Mouse (Mus musculus) MEL (cell line): ENCODE data around the gene Oaz2. TPM values are rescaled to one million over a fixed set of nuclear protein-coding genes. Genes with fewer than 3 reads are reported as not detected.

ENCODE experiments used
- DNase-seq: peaks from one replicate; pipeline ENCODE4 v3.0.0; 2011; ENCODE audit warnings: low read depth, low spot score
- H3K27ac ChIP-seq: 2 replicates; pipeline ENCODE4 v1.5.1; 2012; ENCODE audit warnings: low read depth, mild to moderate bottlenecking, control low read depth, low read length, moderate library complexity; ENCODE audit not compliant: control insufficient read depth
- H3K27me3 ChIP-seq, 2 experiments: fragments of 150-350 bp in 1 of 2; sonication (generic) in 1 of 2; 2 replicates each; pipeline ENCODE4 v1.6.1; 2012; ENCODE audit warnings: low read length in 2 of 2, mild to moderate bottlenecking in 2 of 2, improper control_type of control experiment in 1 of 2, moderate library complexity in 1 of 2; ENCODE audit not compliant: insufficient read depth in 2 of 2, control insufficient read depth in 1 of 2
- H3K36me3 ChIP-seq, 2 experiments: 2 replicates each; pipeline ENCODE4 v1.6.1; 2012 to 2014; ENCODE audit warnings: low read length in 2 of 2, improper control_type of control experiment in 1 of 2, inconsistent platforms in 1 of 2, mild to moderate bottlenecking in 1 of 2; ENCODE audit not compliant: insufficient read depth in 2 of 2, control insufficient read depth in 1 of 2
- H3K4me1 ChIP-seq, 2 experiments: fragments of 150-350 bp in 1 of 2; sonication (generic) in 1 of 2; 2 replicates each; pipeline ENCODE4 v1.6.1; 2012; ENCODE audit warnings: low read length in 2 of 2, improper control_type of control experiment in 1 of 2, mild to moderate bottlenecking in 1 of 2; ENCODE audit not compliant: insufficient read depth in 2 of 2, control insufficient read depth in 1 of 2
- H3K4me3 ChIP-seq, 2 experiments: fragments of 150-350 bp in 1 of 2; sonication (generic) in 1 of 2; 2 replicates each; pipeline ENCODE4 v1.5.1; 2012; ENCODE audit warnings: low read depth in 2 of 2, low read length in 2 of 2, mild to moderate bottlenecking in 2 of 2, moderate library complexity in 2 of 2, control low read depth in 1 of 2, improper control_type of control experiment in 1 of 2; ENCODE audit not compliant: control insufficient read depth in 1 of 2, insufficient read depth in 1 of 2
- H3K79me2 ChIP-seq: 2 replicates; pipeline ENCODE4 v1.6.1; 2012; ENCODE audit warnings: mild to moderate bottlenecking, low read length, moderate library complexity; ENCODE audit not compliant: control insufficient read depth, poor library complexity, insufficient read depth
- H3K9ac ChIP-seq: 2 replicates; pipeline ENCODE4 v1.6.1; 2012; ENCODE audit warnings: low read depth, mild to moderate bottlenecking, control low read depth, low read length, moderate library complexity; ENCODE audit not compliant: control insufficient read depth, poor library complexity, severe bottlenecking
- H3K9me3 ChIP-seq: fragments of 150-350 bp; sonication (generic); replicated peaks from 2 replicates; pipeline ENCODE4 v1.6.1; 2012; ENCODE audit warnings: mild to moderate bottlenecking, low read length, improper control_type of control experiment, moderate library complexity; ENCODE audit not compliant: insufficient read depth
- CHD1 ChIP-seq: IDR thresholded peaks from 2 replicates; pipeline ENCODE4 v1.6.1; 2012; ENCODE audit warnings: low read depth, mild to moderate bottlenecking, inconsistent platforms, low read length, improper control_type of control experiment
- CTCF ChIP-seq, 3 experiments: IDR thresholded peaks in 2 of 3; conservative IDR thresholded peaks in 1 of 3; 2 replicates each; pipeline ENCODE4 v1.5.1; 2011 to 2012; ENCODE audit warnings: low read length in 3 of 3, low read depth in 2 of 3, mild to moderate bottlenecking in 2 of 3, improper control_type of control experiment in 1 of 3, inconsistent platforms in 1 of 3, mixed read lengths in 1 of 3, moderate library complexity in 1 of 3; ENCODE audit not compliant: control insufficient read depth in 1 of 3, insufficient read depth in 1 of 3, poor library complexity in 1 of 3, severe bottlenecking in 1 of 3
- GABPA ChIP-seq: IDR thresholded peaks from 2 replicates; pipeline ENCODE4 v1.6.1; 2012; ENCODE audit warnings: low read depth, mild to moderate bottlenecking, inconsistent platforms, low read length, improper control_type of control experiment, moderate library complexity
- JUND ChIP-seq: IDR thresholded peaks from 2 replicates; pipeline ENCODE4 v1.6.1; 2011; ENCODE audit warnings: low read depth, mild to moderate bottlenecking, improper control_type of control experiment, low read length
- MAFK ChIP-seq: IDR thresholded peaks from 2 replicates; pipeline ENCODE4 v1.6.1; 2011; ENCODE audit warnings: low read depth, mild to moderate bottlenecking, low read length, improper control_type of control experiment, borderline replicate concordance
- MAZ ChIP-seq: IDR thresholded peaks from 2 replicates; pipeline ENCODE4 v1.6.1; 2012; ENCODE audit warnings: low read depth, mild to moderate bottlenecking, inconsistent platforms, low read length, improper control_type of control experiment
- NRF1 ChIP-seq: IDR thresholded peaks from 2 replicates; pipeline ENCODE4 v1.6.1; 2014; ENCODE audit warnings: low read depth, mild to moderate bottlenecking, inconsistent platforms, low read length, improper control_type of control experiment, moderate library complexity; ENCODE audit not compliant: poor library complexity, insufficient read depth, severe bottlenecking
- RAD21 ChIP-seq: IDR thresholded peaks from 2 replicates; pipeline ENCODE4 v1.6.1; 2011; ENCODE audit warnings: mild to moderate bottlenecking, low read depth, low read length, improper control_type of control experiment
- RCOR1 ChIP-seq: IDR thresholded peaks from 2 replicates; pipeline ENCODE4 v1.6.1; 2012; ENCODE audit warnings: low read depth, mild to moderate bottlenecking, inconsistent platforms, low read length, improper control_type of control experiment
- TBP ChIP-seq: IDR thresholded peaks from 2 replicates; pipeline ENCODE4 v1.8.0; 2011; ENCODE audit warnings: low read depth, low read length, improper control_type of control experiment
- TCF12 ChIP-seq: IDR thresholded peaks from 2 replicates; pipeline ENCODE4 v1.6.1; 2014; ENCODE audit warnings: low read depth, mild to moderate bottlenecking, inconsistent platforms, low read length, improper control_type of control experiment, moderate library complexity
- UBTF ChIP-seq: IDR thresholded peaks from 2 replicates; pipeline ENCODE4 v1.6.1; 2012; ENCODE audit warnings: low read depth, mild to moderate bottlenecking, inconsistent platforms, low read length, improper control_type of control experiment, moderate library complexity, borderline replicate concordance; ENCODE audit not compliant: insufficient read depth
- USF1 ChIP-seq: IDR thresholded peaks from 2 replicates; pipeline ENCODE4 v1.6.1; 2014; ENCODE audit warnings: low read depth, mild to moderate bottlenecking, inconsistent platforms, low read length, improper control_type of control experiment, moderate library complexity
- ZC3H11A ChIP-seq: IDR thresholded peaks from 2 replicates; pipeline ENCODE4 v1.6.1; 2012; ENCODE audit warnings: low read depth, mild to moderate bottlenecking, inconsistent platforms, low read length, improper control_type of control experiment
- ZMIZ1 ChIP-seq: IDR thresholded peaks from 2 replicates; pipeline ENCODE4 v1.6.1; 2012; ENCODE audit warnings: low read depth, mild to moderate bottlenecking, inconsistent platforms, low read length, improper control_type of control experiment, moderate library complexity
- ZNF384 ChIP-seq: IDR thresholded peaks from 2 replicates; pipeline ENCODE4 v1.6.1; 2012; ENCODE audit warnings: low read depth, mild to moderate bottlenecking, inconsistent platforms, low read length, improper control_type of control experiment
- polyA plus RNA-seq, 2 experiments: library from polyadenylated mRNA; stranded (reverse) in 1 of 2; unstranded in 1 of 2; fragments of >175 nt in 1 of 2; fragments of >200 nt in 1 of 2; gene quantifications; 2 replicates each; pipeline versions ENCODE4 v1.2.1 to v1.2.4; 2012; ENCODE audit warnings: low replicate concordance in 2 of 2, low read depth in 1 of 2; ENCODE audit not compliant: insufficient read length in 2 of 2, insufficient read depth in 1 of 2, missing spikeins in 1 of 2
- total RNA-seq: library from RNA; depleted of rRNA; stranded (reverse); fragments of 300-350 nt; gene quantifications from 2 replicates; pipeline ENCODE4 v1.2.3, GENCODE M21; 2012

Oaz2 gene
- total and polyA plus RNA-seq, 3 experiments, result 16.4 to 34.6 TPM; not detected in 1

DNA sequence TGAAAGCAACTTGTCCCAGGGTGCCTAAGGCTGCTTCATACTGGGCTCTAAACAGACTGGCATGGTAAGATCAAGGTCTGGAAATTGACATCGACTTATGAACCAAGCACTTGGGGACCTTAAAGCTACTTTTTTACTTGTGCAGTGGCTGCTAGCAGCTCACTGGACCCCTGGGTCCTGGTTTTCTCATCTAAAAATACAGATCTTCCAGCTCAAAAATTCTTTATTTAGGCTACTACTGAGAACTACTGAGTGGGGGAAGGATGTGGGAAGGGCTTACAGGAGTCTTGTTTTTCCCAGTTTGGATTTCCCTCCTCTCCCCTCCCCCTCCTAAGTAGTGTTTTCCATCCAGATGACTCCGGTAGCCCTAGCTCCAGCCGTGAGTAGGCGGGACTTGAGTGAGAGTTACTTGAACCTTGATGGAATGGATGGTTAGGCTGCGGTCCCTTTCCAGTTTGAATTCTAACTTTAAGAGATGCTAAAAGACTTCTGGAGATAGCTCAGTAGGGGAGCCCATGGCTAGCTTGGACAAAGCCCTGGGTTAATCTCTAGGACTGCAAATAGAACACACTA lies 26.9 kb upstream of the Oaz2 start:
- DNase-seq, result no peak
- Histone ChIP-seq H3K9ac (no peak overlapping the region), H3K36me3 (no peaks in the 10 kb centered on the region), H3K4me3 (no peak overlapping the region), H3K27ac (no peak overlapping the region), H3K9me3 (no peaks in the 10 kb centered on the region), H3K27me3 (peaks cover 0 to 1% of the 10 kb centered on the region in 2 experiments; a peak in 2 of 4 replicates), H3K4me1 (no peaks in the 10 kb centered on the region), H3K79me2 (no peaks in the 10 kb centered on the region)
- TF ChIP-seq UBTF, result no peak
- no peak for TF ChIP-seq RCOR1
- TF ChIP-seq MAFK, result no peak
- TF ChIP-seq CHD1, result no peak
- TF ChIP-seq NRF1, result no peak
- no peak for TF ChIP-seq JUND
- TF ChIP-seq CTCF (IDR thresholded peaks at IDR 0.05 in 2 of 3, conservative IDR thresholded peaks at IDR 0.05 in 1 of 3; ENCODE audit: control insufficient read depth in 1 of 3, insufficient read depth in 1 of 3, low read depth in 2 of 3, low read length in 3 of 3, poor library complexity in 1 of 3, severe bottlenecking in 1 of 3), result no peak
- no peak for TF ChIP-seq ZMIZ1
- TF ChIP-seq MAZ, result no peak
- no peak for TF ChIP-seq RAD21
- no peak for TF ChIP-seq ZC3H11A
- TF ChIP-seq GABPA, result no peak
- no peak for TF ChIP-seq USF1
- no peak for TF ChIP-seq TCF12
- TF ChIP-seq ZNF384, result no peak

DNA sequence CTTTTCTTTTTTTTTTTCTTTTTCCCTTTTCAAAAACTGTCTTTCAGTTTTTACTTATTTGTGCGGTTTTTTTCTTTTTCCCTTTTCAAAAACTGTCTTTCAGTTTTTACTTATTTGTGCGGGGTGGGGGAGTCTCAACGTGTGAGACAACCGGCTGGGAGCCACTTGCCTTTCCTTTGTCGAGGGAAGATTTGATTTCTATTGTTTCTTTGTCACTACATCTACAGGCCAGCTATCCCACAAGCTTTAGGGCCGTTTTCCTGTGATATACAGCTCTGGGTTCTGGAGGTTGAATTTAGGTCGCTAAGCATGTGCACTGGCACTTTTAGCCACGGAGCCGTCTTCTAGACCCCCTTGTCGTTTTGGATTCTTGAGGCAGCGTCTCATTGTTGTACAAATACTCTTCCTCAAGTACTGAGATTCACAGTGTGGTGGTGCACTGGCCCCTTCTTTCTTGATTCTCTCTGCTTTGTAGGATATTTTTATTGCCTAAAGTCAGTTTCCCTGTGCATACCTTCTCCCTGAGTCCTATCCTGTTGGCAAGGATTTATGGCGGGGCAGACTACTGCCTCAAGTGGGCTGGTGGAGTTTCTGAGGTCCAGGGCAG lies 26.3 kb upstream of the Oaz2 start:
- Histone ChIP-seq H3K4me1 (no peaks in the 10 kb centered on the region), H3K9ac (no peak overlapping the region), H3K36me3 (no peaks in the 10 kb centered on the region), H3K79me2 (no peaks in the 10 kb centered on the region), H3K9me3 (no peaks in the 10 kb centered on the region), H3K4me3 (no peak overlapping the region), H3K27me3 (peaks cover 0 to 1% of the 10 kb centered on the region in 2 experiments; a peak in 2 of 4 replicates), H3K27ac (no peak overlapping the region)
- DNase-seq, result no peak
- TF ChIP-seq TCF12 (no peak), TBP (no peak), RAD21 (no peak)
